Mouse (Mus musculus): ENCODE measurements at regions not wholly inside any gene's neighbourhood (a gene's known extent, or its start where the extent isn't known, plus 50 kb on each side); places are given as distances from the start of the nearest gene placed in this dataset.

GRCm38 (mm10) chr3:130894168-130894814, 164.1 kb upstream of the Rpl34 start:
- ATAC-seq (ENCODE audit: low FRiP score, low read depth): no peak
- 74% methylated on average over 7 of the region's 7 CpGs for WGBS
- Histone ChIP-seq H3K27me3 (replicated peaks) (no peaks in the 10 kb centered on the region), H3K36me3 (no peaks in the 10 kb centered on the region), H3K4me1 (no peaks in the 10 kb centered on the region), H3K9ac (no peak overlapping the region), H3K27ac (no peak overlapping the region), H3K4me3 (no peak overlapping the region), H3K9me3 (peaks cover 7% of the 10 kb centered on the region; the same call in 1 of the 2 replicates), H3K4me2 (replicated peaks) (no peak overlapping the region)

- Histone ChIP-seq H3K4me2 (replicated peaks) (no peak overlapping the region), H3K4me1 (no peaks in the 10 kb centered on the region), H3K36me3 (no peaks in the 10 kb centered on the region), H3K4me3 (no peak overlapping the region), H3K9me3 (peaks cover 7% of the 10 kb centered on the region; the same call in 1 of the 2 replicates), H3K27me3 (replicated peaks) (no peaks in the 10 kb centered on the region), H3K27ac (no peak overlapping the region), H3K9ac (no peak overlapping the region)
- WGBS: 84% methylated on average over 4 of the region's 4 CpGs
- no peak for ATAC-seq (ENCODE audit: low FRiP score, low read depth)
These were observed 161.1 kb upstream of the Rpl34 start for GRCm38 (mm10) chr3:130891310-130891709.

- no peaks in the 10 kb centered on the region for H3K36me3 ChIP-seq
- no peak overlapping the region for H3K4me3 ChIP-seq
- no peaks in the 10 kb centered on the region for H3K4me1 ChIP-seq
- H3K27me3 ChIP-seq (replicated peaks): no peaks in the 10 kb centered on the region
- 80% methylated on average over 1 of the region's 1 CpGs for WGBS
- H3K27ac ChIP-seq: no peak overlapping the region
- no peak overlapping the region for H3K4me2 ChIP-seq (replicated peaks)
- H3K9me3 ChIP-seq: peaks cover 7% of the 10 kb centered on the region; the same call in 1 of the 2 replicates
- ATAC-seq (ENCODE audit: low FRiP score, low read depth): no peak
- no peak overlapping the region for H3K9ac ChIP-seq
These were observed 158.4 kb upstream of the Rpl34 start for GRCm38 (mm10) chr3:130888587-130888986.

- ATAC-seq (ENCODE audit: low FRiP score, low read depth): no peak
These were observed 157.5 kb upstream of the Rpl34 start for GRCm38 (mm10) chr3:130887540-130888312.

GRCm38 (mm10) chr3:130885974-130886373, 155.8 kb upstream of the Rpl34 start:
- H3K9me3 ChIP-seq: no peaks in the 10 kb centered on the region
- H3K4me1 ChIP-seq: no peaks in the 10 kb centered on the region
- no peaks in the 10 kb centered on the region for H3K36me3 ChIP-seq
- no peaks in the 10 kb centered on the region for H3K27me3 ChIP-seq (replicated peaks)
- no peak overlapping the region for H3K9ac ChIP-seq
- WGBS: 59% methylated on average over 6 of the region's 6 CpGs
- no peak overlapping the region for H3K4me3 ChIP-seq
- H3K4me2 ChIP-seq (replicated peaks): no peak overlapping the region
- no peak for ATAC-seq (ENCODE audit: low FRiP score, low read depth)
- H3K27ac ChIP-seq: no peak overlapping the region

More at GRCm38 (mm10) chr3:130887540-130888312, 157.5 kb upstream of the Rpl34 start:
- H3K27me3 ChIP-seq (replicated peaks): no peaks in the 10 kb centered on the region
- H3K4me2 ChIP-seq (replicated peaks): no peak overlapping the region
- no peak overlapping the region for H3K9ac ChIP-seq
- WGBS: 88% methylated on average over 3 of the region's 3 CpGs
- H3K9me3 ChIP-seq: peaks cover 7% of the 10 kb centered on the region; the same call in 1 of the 2 replicates
- no peak overlapping the region for H3K4me3 ChIP-seq
- no peaks in the 10 kb centered on the region for H3K4me1 ChIP-seq
- H3K36me3 ChIP-seq: no peaks in the 10 kb centered on the region
- no peak overlapping the region for H3K27ac ChIP-seq

- H3K9me3 ChIP-seq: no peaks in the 10 kb centered on the region
- no peak for ATAC-seq (ENCODE audit: low FRiP score, low read depth)
- no peak overlapping the region for H3K9ac ChIP-seq
- H3K27ac ChIP-seq: no peak overlapping the region
- no peaks in the 10 kb centered on the region for H3K4me1 ChIP-seq
- no peaks in the 10 kb centered on the region for H3K36me3 ChIP-seq
- H3K27me3 ChIP-seq (replicated peaks): no peaks in the 10 kb centered on the region
- no peak overlapping the region for H3K4me2 ChIP-seq (replicated peaks)
- 92% methylated on average over 9 of the region's 9 CpGs for WGBS
- no peak overlapping the region for H3K4me3 ChIP-seq
These were observed 154.2 kb upstream of the Rpl34 start for GRCm38 (mm10) chr3:130884393-130884792.

GRCm38 (mm10) chr3:130883928-130884327, 153.7 kb upstream of the Rpl34 start:
- H3K9ac ChIP-seq: no peak overlapping the region
- no peak overlapping the region for H3K4me3 ChIP-seq
- H3K36me3 ChIP-seq: no peaks in the 10 kb centered on the region
- H3K4me1 ChIP-seq: no peaks in the 10 kb centered on the region
- ATAC-seq (ENCODE audit: low FRiP score, low read depth): no peak
- H3K27me3 ChIP-seq (replicated peaks): no peaks in the 10 kb centered on the region
- 78% methylated on average over 4 of the region's 4 CpGs for WGBS
- no peaks in the 10 kb centered on the region for H3K9me3 ChIP-seq
- H3K4me2 ChIP-seq (replicated peaks): no peak overlapping the region
- H3K27ac ChIP-seq: no peak overlapping the region

- ATAC-seq (ENCODE audit: low FRiP score, low read depth): no peak
These were observed 153.1 kb upstream of the Rpl34 start for GRCm38 (mm10) chr3:130883319-130883718.

GRCm38 (mm10) chr3:130880482-130880881, 150.3 kb upstream of the Rpl34 start:
- ATAC-seq (ENCODE audit: low FRiP score, low read depth): no peak
- H3K4me3 ChIP-seq: no peak overlapping the region
- 75% methylated on average over 6 of the region's 6 CpGs for WGBS

More at GRCm38 (mm10) chr3:130883319-130883718, 153.1 kb upstream of the Rpl34 start:
- no peak overlapping the region for H3K4me2 ChIP-seq (replicated peaks)
- H3K36me3 ChIP-seq: no peaks in the 10 kb centered on the region
- H3K4me1 ChIP-seq: no peaks in the 10 kb centered on the region
- H3K9me3 ChIP-seq: no peaks in the 10 kb centered on the region
- WGBS: 92% methylated on average over 6 of the region's 6 CpGs
- H3K4me3 ChIP-seq: no peak overlapping the region
- no peaks in the 10 kb centered on the region for H3K27me3 ChIP-seq (replicated peaks)
- no peak overlapping the region for H3K9ac ChIP-seq
- H3K27ac ChIP-seq: no peak overlapping the region

GRCm38 (mm10) chr3:130879463-130879862, 149.3 kb upstream of the Rpl34 start:
- Histone ChIP-seq H3K36me3 (no peaks in the 10 kb centered on the region), H3K9ac (no peak overlapping the region), H3K9me3 (no peaks in the 10 kb centered on the region), H3K27ac (no peak overlapping the region), H3K27me3 (replicated peaks) (no peaks in the 10 kb centered on the region), H3K4me3 (no peak overlapping the region), H3K4me1 (no peaks in the 10 kb centered on the region), H3K4me2 (replicated peaks) (no peak overlapping the region)
- no peak for ATAC-seq (ENCODE audit: low FRiP score, low read depth)
- 82% methylated on average over 8 of the region's 8 CpGs for WGBS

More at GRCm38 (mm10) chr3:130880482-130880881, 150.3 kb upstream of the Rpl34 start:
- Histone ChIP-seq H3K9me3 (no peaks in the 10 kb centered on the region), H3K4me1 (no peaks in the 10 kb centered on the region), H3K4me2 (replicated peaks) (no peak overlapping the region), H3K36me3 (no peaks in the 10 kb centered on the region), H3K27ac (no peak overlapping the region), H3K27me3 (replicated peaks) (no peaks in the 10 kb centered on the region), H3K9ac (no peak overlapping the region)

GRCm38 (mm10) chr3:130878834-130879233, 148.6 kb upstream of the Rpl34 start:
- Histone ChIP-seq H3K9ac (no peak overlapping the region), H3K4me1 (no peaks in the 10 kb centered on the region), H3K27ac (no peak overlapping the region), H3K36me3 (no peaks in the 10 kb centered on the region), H3K4me2 (replicated peaks) (no peak overlapping the region), H3K9me3 (no peaks in the 10 kb centered on the region), H3K27me3 (replicated peaks) (no peaks in the 10 kb centered on the region), H3K4me3 (no peak overlapping the region)
- WGBS: 86% methylated on average over 7 of the region's 7 CpGs
- no peak for ATAC-seq (ENCODE audit: low FRiP score, low read depth)

- Histone ChIP-seq H3K4me2 (replicated peaks) (no peak overlapping the region), H3K36me3 (no peaks in the 10 kb centered on the region), H3K9me3 (no peaks in the 10 kb centered on the region), H3K27me3 (replicated peaks) (no peaks in the 10 kb centered on the region), H3K4me1 (no peaks in the 10 kb centered on the region), H3K4me3 (no peak overlapping the region), H3K9ac (no peak overlapping the region), H3K27ac (no peak overlapping the region)
- 92% methylated on average over 5 of the region's 5 CpGs for WGBS
- no peak for ATAC-seq (ENCODE audit: low FRiP score, low read depth)
These were observed 147.8 kb upstream of the Rpl34 start for GRCm38 (mm10) chr3:130877981-130878380.

All from neural tube, embryonic 12.5 days (tissue).